Mouse (Mus musculus) neural tube, embryonic 14.5 days (tissue): ENCODE data around the gene Tmem198. TPM values are rescaled to one million over a fixed set of nuclear protein-coding genes. Genes with fewer than 3 reads are reported as not detected.

Source experiments
- ATAC-seq: fragments of 200-750 bp; cut with Nextera tagmentation; 2 replicates; pipeline ENCODE4 v1.8.0; 2017; ENCODE audit warnings: low read depth, mild to moderate bottlenecking, moderate TSS enrichment, moderate library complexity
- H3K27ac ChIP-seq: fragments of 300-500 bp; sonication (generic); 2 replicates; pipeline ENCODE4 v1.5.1; 2014; ENCODE audit warnings: low read depth, mild to moderate bottlenecking, control low read depth, low read length, moderate library complexity, mixed read lengths
- H3K27me3 ChIP-seq: fragments of 300-500 bp; sonication (generic); 2 replicates; pipeline ENCODE4 v1.6.1; 2014; ENCODE audit warnings: low read length; ENCODE audit not compliant: control insufficient read depth, insufficient read depth
- H3K36me3 ChIP-seq: fragments of 300-500 bp; sonication (generic); 2 replicates; pipeline ENCODE4 v1.6.1; 2014; ENCODE audit warnings: low read length, mixed read lengths; ENCODE audit not compliant: control insufficient read depth, insufficient read depth
- H3K4me1 ChIP-seq: fragments of 300-500 bp; sonication (generic); 2 replicates; pipeline ENCODE4 v1.6.1; 2014; ENCODE audit warnings: low read length; ENCODE audit not compliant: control insufficient read depth, insufficient read depth
- H3K4me2 ChIP-seq: fragments of 300-500 bp; sonication (generic); 2 replicates; pipeline ENCODE4 v1.6.1; 2014; ENCODE audit warnings: mild to moderate bottlenecking, low read depth, low read length, control low read depth
- H3K4me3 ChIP-seq: fragments of 300-500 bp; sonication (generic); 2 replicates; pipeline ENCODE4 v1.5.1; 2014; ENCODE audit warnings: low read depth, low read length, control low read depth, mixed read lengths
- H3K9ac ChIP-seq: fragments of 300-500 bp; sonication (generic); replicated peaks from 2 replicates; pipeline ENCODE4 v1.6.1; 2014; ENCODE audit warnings: low read depth, mild to moderate bottlenecking, control low read depth, low read length, mixed read lengths
- H3K9me3 ChIP-seq: fragments of 300-500 bp; sonication (generic); 2 replicates; pipeline ENCODE4 v1.6.1; 2016; ENCODE audit warnings: low read length; ENCODE audit not compliant: control insufficient read depth
- WGBS: fragments of 180-500 bp; shearing (Covaris S2); extraction: QIAGEN DNeasy Blood & Tissue Kit; methylation state at CpG from one replicate; pipeline ENCODE4 v1.1.7; 2014; 5-methylcytosine and 5-hydroxymethylcytosine counted together
- polyA plus RNA-seq: library from polyadenylated mRNA; unstranded; fragments of >200 nt; fragmentation: Nextera tagmentation; extraction: Ambion mirVana; gene quantifications from 2 replicates; pipeline ENCODE4 v1.2.1, GENCODE M21; 2014

Gene Tmem198
- polyA plus RNA-seq, 1 experiment from 2014 or later, result 38.3 TPM

DNA sequence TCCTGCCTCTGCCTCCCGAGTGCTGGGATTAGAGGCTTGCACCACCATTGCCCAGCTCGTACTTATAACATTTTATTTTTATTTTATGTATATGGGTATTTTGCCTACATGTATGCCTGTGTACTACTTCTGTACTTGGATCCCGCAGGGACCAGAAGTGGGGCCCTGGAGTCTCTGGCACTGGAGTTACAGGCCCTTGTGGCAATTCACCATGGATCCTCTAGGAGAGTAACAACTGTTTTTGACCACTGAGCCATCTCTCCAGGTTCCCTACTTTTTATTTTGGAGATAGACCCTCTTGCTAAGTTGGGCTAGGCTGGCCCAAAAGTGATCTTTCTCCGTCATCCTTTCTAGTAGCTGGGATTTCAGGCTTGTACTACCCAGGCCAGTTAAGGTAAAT lies 39.1 kb downstream of the Tmem198 start:
- Histone ChIP-seq H3K9ac (no peak overlapping the region), H3K9me3 (no peaks in the 10 kb centered on the region), H3K4me1 (no peaks in the 10 kb centered on the region), H3K27me3 (no peaks in the 10 kb centered on the region), H3K4me3 (no peak overlapping the region), H3K36me3 (no peaks in the 10 kb centered on the region), H3K27ac (no peak overlapping the region), H3K4me2 (no peak overlapping the region)
- ATAC-seq, result no peak
- WGBS, result 95% methylated on average over 4 of the region's 4 CpGs

DNA sequence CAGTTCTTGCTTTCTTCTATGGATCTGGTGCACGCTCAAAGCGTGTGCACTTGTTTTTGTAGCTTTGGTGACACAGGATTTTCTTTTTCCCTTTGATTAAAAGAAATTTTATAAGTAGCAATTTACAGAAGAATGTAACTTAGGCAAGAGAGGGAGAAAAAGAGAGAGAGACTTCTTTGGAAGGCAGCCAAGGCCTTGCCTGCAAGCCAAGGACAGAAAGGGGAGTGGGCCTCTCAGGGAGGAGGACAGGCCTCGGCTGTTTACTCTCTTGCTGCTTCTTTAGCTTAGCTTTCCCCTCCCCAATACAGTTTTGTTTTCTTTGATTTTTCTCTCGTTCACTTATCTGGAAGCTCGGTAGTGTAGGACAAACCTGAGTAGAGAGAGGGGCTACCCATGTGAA lies 40.2 kb downstream of the Tmem198 start:
- H3K4me1 ChIP-seq, result no peaks in the 10 kb centered on the region
- H3K36me3 ChIP-seq, result no peaks in the 10 kb centered on the region
- H3K4me2 ChIP-seq, result no peak overlapping the region
- no peak overlapping the region for H3K4me3 ChIP-seq
- H3K27me3 ChIP-seq, result no peaks in the 10 kb centered on the region
- WGBS, result 80% methylated on average over 5 of the region's 5 CpGs
- no peak overlapping the region for H3K27ac ChIP-seq
- ATAC-seq, result no peak
- H3K9ac ChIP-seq, result no peak overlapping the region
- H3K9me3 ChIP-seq, result no peaks in the 10 kb centered on the region

DNA sequence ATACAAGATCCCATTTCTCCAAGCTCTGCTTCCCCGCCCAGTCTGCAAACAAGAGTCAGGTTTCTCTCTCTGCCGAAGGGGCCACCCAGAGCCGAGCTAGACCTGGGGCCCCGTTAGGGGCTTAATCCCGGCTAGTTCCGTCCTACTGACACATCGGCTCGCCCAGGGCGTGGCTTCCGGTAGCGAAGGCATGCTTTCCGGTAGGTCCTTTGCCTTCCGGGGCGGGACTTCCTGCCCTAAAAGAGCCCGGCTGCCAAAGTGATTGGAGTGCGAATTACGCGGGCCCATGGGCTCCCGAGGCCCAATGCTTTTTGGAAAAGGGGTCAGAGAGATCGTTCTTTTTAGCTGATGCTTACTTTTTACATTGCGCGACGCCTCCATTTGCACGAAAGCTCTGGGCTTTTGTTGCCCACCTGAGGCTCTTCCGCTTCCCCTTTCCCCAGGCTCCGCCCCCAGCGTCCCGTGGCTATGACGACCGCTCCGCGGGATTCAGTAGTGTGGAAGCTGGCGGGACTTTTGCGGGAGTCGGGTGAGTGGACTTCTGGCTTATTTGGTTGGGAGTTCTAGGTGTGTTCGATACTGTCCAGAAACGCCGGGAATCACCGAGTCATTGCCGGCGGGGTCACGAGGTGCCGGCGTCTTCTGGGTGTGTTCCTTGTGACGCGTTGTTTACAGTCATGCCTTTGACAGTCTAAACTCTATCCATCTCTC lies 42.1 kb downstream of the Tmem198 start, which contains the start of gene Stk11ip:
TSS of gene Stk11ip (plus strand) at position 209 of the 711 bp plus-strand sequence.
- Histone ChIP-seq H3K4me1 (no peaks in the 10 kb centered on the region), H3K4me3 (peak within 1 kb of the TSS; percentile 54), H3K4me2 (peak within 1 kb of the TSS; percentile 59), H3K27ac (peak within 1 kb of the TSS; percentile 49), H3K27me3 (no peaks in the 10 kb centered on the region), H3K9me3 (no peaks in the 10 kb centered on the region), H3K9ac (peak within 1 kb of the TSS; percentile 37), H3K36me3 (peaks cover 6% of the 10 kb centered on the region; the same call in 1 of the 2 replicates)
- under 1% methylated on average over 46 of the region's 46 CpGs for WGBS
- peak; percentile 98 for ATAC-seq

DNA sequence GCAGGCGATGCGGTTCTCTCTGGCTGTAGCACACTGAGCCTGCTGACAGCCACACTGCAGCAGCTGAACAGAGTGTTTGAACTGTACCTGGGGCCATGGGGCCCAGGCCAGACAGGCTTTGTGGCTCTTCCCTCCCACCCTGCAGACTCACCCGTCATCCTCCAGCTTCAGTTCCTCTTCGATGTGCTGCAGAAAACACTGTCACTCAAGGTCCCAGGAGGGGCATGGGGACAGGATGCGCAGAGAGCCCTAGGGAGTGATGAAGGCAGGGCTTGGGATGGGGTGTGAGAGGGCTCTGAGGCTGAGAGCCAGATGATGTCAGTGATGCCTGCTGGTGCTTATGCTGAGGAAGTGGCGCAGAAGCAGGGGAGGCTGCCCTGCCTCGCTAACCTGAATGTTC lies 45.3 kb downstream of the Tmem198 start:
- H3K4me2 ChIP-seq, result no peak overlapping the region
- no peak for ATAC-seq
- no peak overlapping the region for H3K4me3 ChIP-seq
- no peaks in the 10 kb centered on the region for H3K9me3 ChIP-seq
- no peak overlapping the region for H3K9ac ChIP-seq
- peaks cover 6% of the 10 kb centered on the region; the same call in 1 of the 2 replicates for H3K36me3 ChIP-seq
- no peaks in the 10 kb centered on the region for H3K4me1 ChIP-seq
- no peaks in the 10 kb centered on the region for H3K27me3 ChIP-seq
- WGBS, result 88% methylated on average over 7 of the region's 7 CpGs
- no peak overlapping the region for H3K27ac ChIP-seq

DNA sequence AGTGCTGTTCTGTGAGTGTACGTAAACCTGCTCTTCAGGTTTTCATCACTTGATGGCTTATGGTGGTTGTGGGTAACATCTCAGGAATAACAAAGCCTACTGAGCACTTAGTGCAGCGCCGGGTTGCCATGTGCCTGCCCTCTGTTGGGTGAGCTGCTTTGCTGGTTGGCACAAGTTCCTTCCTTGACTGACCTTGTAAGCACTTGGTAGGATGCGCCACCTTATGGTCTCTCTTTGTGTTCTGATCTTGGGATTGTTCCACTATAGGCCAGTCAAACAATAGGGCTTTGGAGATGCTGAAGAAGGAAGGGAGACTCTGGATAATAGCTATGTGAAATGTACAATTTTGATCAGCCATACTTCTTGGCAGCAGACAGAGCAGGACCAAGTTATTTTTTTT lies 51.2 kb downstream of the Tmem198 start:
- Histone ChIP-seq H3K4me2 (no peak overlapping the region), H3K9ac (no peak overlapping the region), H3K27ac (no peak overlapping the region), H3K36me3 (peaks cover 22% of the 10 kb centered on the region; the same call in 1 of the 2 replicates), H3K27me3 (no peaks in the 10 kb centered on the region), H3K4me1 (no peaks in the 10 kb centered on the region), H3K4me3 (no peak overlapping the region), H3K9me3 (no peaks in the 10 kb centered on the region)
- 86% methylated on average over 4 of the region's 4 CpGs for WGBS
- ATAC-seq, result no peak

DNA sequence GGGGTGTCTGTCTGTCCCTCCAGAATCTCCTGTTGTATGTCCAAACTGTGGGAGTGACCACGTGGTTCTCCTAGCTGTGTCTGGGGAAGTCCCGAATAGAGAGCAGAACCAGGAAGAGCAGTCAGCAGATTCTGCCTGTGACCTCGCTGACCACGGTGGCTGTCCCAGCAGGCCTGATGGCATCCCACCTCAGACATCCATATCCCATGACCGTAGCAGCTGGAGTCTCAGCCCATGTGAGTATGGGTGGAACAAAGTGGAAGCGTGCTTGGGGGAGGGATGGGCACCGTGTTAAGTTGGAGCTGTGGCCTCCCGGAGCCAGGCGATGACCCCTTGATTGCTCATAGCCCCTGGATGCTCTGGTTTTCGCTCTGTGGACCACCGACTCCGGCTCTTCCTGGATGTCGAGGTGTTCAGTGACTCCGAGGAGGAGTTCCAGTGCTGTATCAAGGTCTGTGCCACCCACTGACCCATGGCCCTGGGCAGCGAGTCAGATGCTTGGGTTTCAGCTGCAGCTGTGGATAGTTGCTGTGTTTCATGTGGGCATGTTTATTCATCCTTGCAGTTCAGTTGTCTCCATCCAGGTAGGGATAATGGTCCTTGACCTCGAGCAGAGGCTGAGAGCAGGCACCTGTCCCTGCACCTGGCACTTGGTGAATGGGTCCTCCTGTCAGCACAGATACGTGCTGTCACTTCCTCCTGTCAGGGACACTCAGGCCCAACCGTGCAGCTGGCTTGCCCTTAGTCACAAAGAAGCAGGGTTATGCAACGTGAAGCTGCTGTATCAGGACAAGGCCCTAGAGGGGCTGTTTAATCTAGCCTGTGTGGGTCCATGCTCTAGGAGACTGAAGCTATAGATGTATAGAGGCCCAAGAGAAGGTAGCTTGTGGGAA lies 53.2 kb downstream of the Tmem198 start:
- Histone ChIP-seq H3K4me3 (no peak overlapping the region), H3K36me3 (peaks cover 16% of the 10 kb centered on the region; the same call in 1 of the 2 replicates), H3K27me3 (no peaks in the 10 kb centered on the region), H3K4me1 (no peaks in the 10 kb centered on the region), H3K27ac (no peak overlapping the region), H3K9me3 (no peaks in the 10 kb centered on the region), H3K9ac (no peak overlapping the region), H3K4me2 (no peak overlapping the region)
- ATAC-seq, result no peak
- WGBS, result 94% methylated on average over 19 of the region's 19 CpGs

DNA sequence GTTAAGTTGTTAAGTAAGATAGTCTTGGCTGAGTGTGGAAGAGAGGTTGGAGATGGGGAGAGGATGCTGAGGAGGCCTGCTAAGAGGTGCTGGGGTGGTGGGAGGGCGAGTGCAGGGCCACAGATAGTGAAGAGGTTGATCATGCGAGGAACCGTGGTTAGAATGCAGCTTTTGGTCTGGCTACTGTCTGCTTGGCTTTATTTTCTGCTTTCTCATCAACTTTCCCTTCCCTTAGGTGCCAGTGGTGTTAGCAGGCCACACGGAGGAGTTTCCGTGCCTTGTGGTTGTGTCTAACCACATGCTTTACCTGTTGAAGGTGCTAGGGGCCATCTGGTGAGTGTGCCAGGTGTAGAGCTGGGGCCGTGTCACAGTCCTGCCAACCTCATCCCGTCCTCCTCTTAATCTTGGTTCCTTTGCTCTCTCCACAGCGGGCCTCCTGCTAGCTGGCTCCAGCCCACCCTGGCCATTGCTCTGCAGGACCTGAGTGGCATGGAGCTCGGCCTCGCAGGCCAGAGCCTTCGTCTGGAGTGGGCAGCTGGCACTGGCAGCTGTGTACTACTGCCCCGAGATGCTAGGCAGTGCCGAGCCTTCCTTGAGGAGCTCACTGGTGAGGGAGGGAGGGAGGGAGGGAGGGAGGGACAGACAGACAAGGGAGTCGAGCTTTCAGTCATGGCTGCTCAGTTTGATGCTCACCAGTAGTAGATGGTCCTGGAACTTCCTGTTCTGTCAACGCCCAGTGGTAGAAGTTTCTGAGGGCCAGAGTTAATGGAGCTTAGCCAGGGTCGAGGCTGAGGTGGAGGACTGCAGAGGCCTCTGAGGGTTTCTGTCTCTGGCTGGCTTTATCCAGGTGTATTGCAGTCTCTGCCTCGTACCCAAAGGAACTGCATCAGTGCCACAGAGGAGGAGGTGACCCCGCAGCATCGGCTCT lies 54.3 kb downstream of the Tmem198 start:
- Histone ChIP-seq H3K4me3 (no peak overlapping the region), H3K27me3 (no peaks in the 10 kb centered on the region), H3K9me3 (no peaks in the 10 kb centered on the region), H3K36me3 (peaks cover 16% of the 10 kb centered on the region; the same call in 1 of the 2 replicates), H3K4me2 (no peak overlapping the region), H3K27ac (no peak overlapping the region), H3K4me1 (no peaks in the 10 kb centered on the region), H3K9ac (no peak overlapping the region)
- no peak for ATAC-seq
- WGBS, result 87% methylated on average over 19 of the region's 19 CpGs
